Mouse (Mus musculus): ENCODE data around the gene Ppt2. TPM values are rescaled to one million over a fixed set of nuclear protein-coding genes. Genes with fewer than 3 reads are reported as not detected.
A peak's percentile ranks its signal among the peaks of the same experiment; 100 is the strongest.

The Ppt2 gene
- total RNA-seq, 4 experiments from 2014 or later = 40.2 to 53.2 (median 46.0) TPM

GRCm38 (mm10) chr17:34656666-34657065 lies 28.4 kb upstream of the Ppt2 start:
- DNase-seq (ENCODE audit: low spot score in 2 of 2) = no peak

GRCm38 (mm10) chr17:34655581-34655991 lies 27.3 kb upstream of the Ppt2 start:
- peak in 1 of 2 experiments; percentile 79 for DNase-seq (ENCODE audit: low spot score in 2 of 2)

GRCm38 (mm10) chr17:34655160-34655559 lies 26.9 kb upstream of the Ppt2 start:
- DNase-seq (ENCODE audit: low spot score in 2 of 2) = no peak

GRCm38 (mm10) chr17:34654392-34654791 lies 26.1 kb upstream of the Ppt2 start:
- DNase-seq (ENCODE audit: low spot score in 2 of 2) = no peak

GRCm38 (mm10) chr17:34653746-34654285 lies 25.5 kb upstream of the Ppt2 start:
- DNase-seq (ENCODE audit: low spot score in 2 of 2) = no peak

GRCm38 (mm10) chr17:34652985-34653384 lies 24.7 kb upstream of the Ppt2 start:
- DNase-seq (ENCODE audit: low spot score in 2 of 2) = no peak

- DNase-seq (ENCODE audit: low spot score in 2 of 2) = no peak
These were observed 24.2 kb upstream of the Ppt2 start for GRCm38 (mm10) chr17:34652546-34652945.

GRCm38 (mm10) chr17:34651507-34652221 lies 23.4 kb upstream of the Ppt2 start:
- peak in 1 of 2 experiments; percentile 65 for DNase-seq (ENCODE audit: low spot score in 2 of 2)

- DNase-seq (ENCODE audit: low spot score in 2 of 2) = no peak
These were observed 22.5 kb upstream of the Ppt2 start for GRCm38 (mm10) chr17:34650781-34651180.

GRCm38 (mm10) chr17:34649106-34649864 lies 21.0 kb upstream of the Ppt2 start:
- DNase-seq (ENCODE audit: low spot score in 2 of 2) = no peak

- DNase-seq (ENCODE audit: low spot score in 2 of 2) = no peak
These were observed 20.0 kb upstream of the Ppt2 start for GRCm38 (mm10) chr17:34648141-34648890.

- peak; percentile 98 for DNase-seq (ENCODE audit: low spot score in 2 of 2)
These were observed 18.8 kb upstream of the Ppt2 start, which contains the start of gene Atf6b for GRCm38 (mm10) chr17:34646906-34647787. Gene Atf6b, plus strand, starts transcription at chr17:34647146.

- DNase-seq (ENCODE audit: low spot score in 2 of 2) = no peak
These were observed 17.7 kb upstream of the Ppt2 start for GRCm38 (mm10) chr17:34645831-34646511.

- no peak for DNase-seq (ENCODE audit: low spot score in 2 of 2)
These were observed 17.0 kb upstream of the Ppt2 start for GRCm38 (mm10) chr17:34645256-34645829.

GRCm38 (mm10) chr17:34644608-34645007 lies 16.3 kb upstream of the Ppt2 start, which contains the start of gene Fkbpl:
Gene Fkbpl, plus strand, starts transcription at chr17:34644764.
- peak; percentile 98 for DNase-seq (ENCODE audit: low spot score in 2 of 2)

- no peak for DNase-seq (ENCODE audit: low spot score in 2 of 2)
These were observed 15.6 kb upstream of the Ppt2 start for GRCm38 (mm10) chr17:34643944-34644343.

GRCm38 (mm10) chr17:34643379-34643778 lies 15.1 kb upstream of the Ppt2 start:
- DNase-seq (ENCODE audit: low spot score in 2 of 2) = no peak

GRCm38 (mm10) chr17:34641945-34642344 lies 13.6 kb upstream of the Ppt2 start:
- DNase-seq (ENCODE audit: low spot score in 2 of 2) = no peak

- peak in 1 of 2 experiments; percentile 76 for DNase-seq (ENCODE audit: low spot score in 2 of 2)
These were observed 12.7 kb upstream of the Ppt2 start for GRCm38 (mm10) chr17:34640778-34641601.

Measured in layer of hippocampus, adult 8-10 months (tissue).